Mouse (Mus musculus) small intestine, adult 2 months (tissue): Measurements from ENCODE around the gene Klk1b5. TPM values are rescaled to one million over a fixed set of nuclear protein-coding genes. Genes with fewer than 3 reads are reported as not detected.

Source experiments
- H3K27ac ChIP-seq: fragments of 200-500 bp; 2 replicates; pipeline ENCODE4 v1.5.1; 2012; ENCODE audit warnings: low read depth, low read length, control low read depth, inconsistent platforms; ENCODE audit not compliant: insufficient read depth
- H3K27me3 ChIP-seq: fragments of 200-500 bp; 2 replicates; pipeline ENCODE4 v1.6.1; 2012; ENCODE audit warnings: mild to moderate bottlenecking, moderate library complexity, low read length, inconsistent platforms; ENCODE audit not compliant: control insufficient read depth, insufficient read depth
- H3K36me3 ChIP-seq: fragments of 200-500 bp; 2 replicates; pipeline ENCODE4 v1.6.1; 2012; ENCODE audit warnings: mild to moderate bottlenecking, low read length, control low read depth, inconsistent platforms; ENCODE audit not compliant: control insufficient read depth, insufficient read depth
- H3K4me1 ChIP-seq: fragments of 200-500 bp; 2 replicates; pipeline ENCODE4 v1.6.1; 2012; ENCODE audit warnings: low read length, inconsistent platforms, mixed read lengths; ENCODE audit not compliant: control insufficient read depth, insufficient read depth, insufficient read length
- H3K4me3 ChIP-seq: fragments of 200-500 bp; 2 replicates; pipeline ENCODE4 v1.5.1; 2012; ENCODE audit warnings: low read depth, mild to moderate bottlenecking, control low read depth, inconsistent platforms, low read length, moderate library complexity
- CTCF ChIP-seq: fragments of 200-500 bp; IDR thresholded peaks from 2 replicates; pipeline ENCODE4 v1.5.1; 2012; ENCODE audit warnings: low read depth, mild to moderate bottlenecking, control low read depth, inconsistent platforms, low read length, moderate library complexity, mixed read lengths; ENCODE audit not compliant: insufficient replicate concordance, insufficient read length; ENCODE audit errors: extremely low read depth
- POLR2A ChIP-seq: fragments of 200-500 bp; IDR thresholded peaks from 2 replicates; pipeline ENCODE4 v1.6.1; 2012; ENCODE audit warnings: low read depth, mild to moderate bottlenecking, control low read depth, inconsistent platforms, low read length, moderate library complexity
- WGBS: fragments of 180-500 bp; shearing (Covaris S2); methylation state at CpG from one replicate; pipeline ENCODE4 v1.1.7; 2018; 5-methylcytosine and 5-hydroxymethylcytosine counted together
- polyA plus RNA-seq: library from polyadenylated mRNA; depleted of rRNA; stranded (reverse); fragments of >200 nt; gene quantifications from 2 replicates; pipeline ENCODE4 v1.2.3, GENCODE M21; 2012; rRNA removed

The Klk1b5 gene
- polyA plus RNA-seq, 1 experiment = 0.28 TPM

DNA sequence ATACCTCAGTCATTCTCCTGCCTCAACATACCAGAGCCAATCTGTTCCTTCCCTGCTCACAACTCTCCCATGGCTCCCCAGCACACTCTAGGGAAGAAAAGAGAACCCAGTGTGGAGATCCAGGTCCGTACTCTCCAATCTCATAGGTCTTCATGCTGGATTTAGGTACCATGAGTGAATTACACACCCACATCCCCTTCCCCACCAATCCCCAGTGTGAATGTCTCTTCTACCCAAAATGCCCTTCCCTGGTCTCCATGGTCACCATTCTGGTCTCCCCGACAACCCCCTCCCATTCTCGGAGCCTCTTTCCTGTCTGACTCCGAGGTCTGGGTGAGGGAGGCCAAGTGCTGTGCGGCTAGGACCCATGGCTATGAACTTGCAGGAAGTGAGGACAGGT lies 45.4 kb downstream of the Klk1b5 start, which contains the start of gene Gm15517:
TSS of gene Gm15517 (plus strand) at position 301 of the 400 bp plus-strand sequence.
- Histone ChIP-seq H3K4me3 (no peak within 1 kb of the TSS), H3K4me1 (no peaks in the 10 kb centered on the region), H3K36me3 (no peaks in the 10 kb centered on the region), H3K27me3 (no peaks in the 10 kb centered on the region; the same call in 1 of the 2 replicates), H3K27ac (no peak within 1 kb of the TSS)
- TF ChIP-seq POLR2A = no peak
- TF ChIP-seq CTCF = no peak
- WGBS = 65% methylated on average over 5 of the region's 5 CpGs

DNA sequence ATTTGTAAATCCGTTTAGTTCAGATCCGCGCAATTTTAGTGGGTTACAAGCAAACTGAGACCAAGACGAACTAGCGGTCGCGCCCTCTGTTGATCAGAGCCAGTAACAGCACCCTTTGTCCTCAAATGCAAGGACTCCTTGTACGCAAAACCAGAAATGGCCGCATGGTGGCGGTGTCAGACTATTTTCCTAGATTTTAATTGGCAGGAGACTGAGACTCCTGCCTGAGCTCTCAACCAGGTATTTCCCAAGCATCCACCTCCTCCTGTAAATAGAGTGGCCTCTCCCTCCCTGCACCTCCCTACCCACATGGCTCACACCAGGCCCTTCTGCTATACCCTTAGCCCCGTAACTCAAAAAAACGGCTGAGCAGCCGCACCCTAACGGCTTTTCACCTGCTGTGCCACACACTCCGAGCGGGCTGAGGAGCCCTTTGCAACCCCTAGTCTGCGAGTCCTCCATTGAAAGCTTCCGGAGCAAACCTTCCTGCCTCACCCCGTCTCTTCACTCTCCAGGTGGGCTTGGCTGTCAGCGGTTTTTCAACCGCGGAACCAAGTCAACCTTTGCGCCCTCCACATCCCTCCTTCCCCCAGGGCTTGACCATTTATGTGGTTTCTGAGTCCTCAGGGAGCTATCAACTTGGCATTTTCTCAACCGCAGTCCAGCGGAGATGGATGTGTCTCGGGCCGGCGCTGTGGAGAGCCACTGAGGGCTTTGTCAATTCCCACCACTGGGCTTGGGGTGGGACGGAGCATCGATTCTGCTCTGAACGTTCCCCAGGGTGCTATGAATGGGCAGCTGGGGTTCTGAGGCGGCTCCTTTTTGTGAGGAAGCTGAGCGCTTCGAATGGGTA lies 47.3 kb downstream of the Klk1b5 start:
- Histone ChIP-seq H3K27ac (no peak overlapping the region), H3K4me3 (no peak overlapping the region), H3K36me3 (no peaks in the 10 kb centered on the region), H3K27me3 (no peaks in the 10 kb centered on the region; the same call in 1 of the 2 replicates), H3K4me1 (no peaks in the 10 kb centered on the region)
- peak; percentile 99; the same call in 1 of the 2 replicates for TF ChIP-seq CTCF
- TF ChIP-seq POLR2A = no peak
- WGBS = 4% methylated on average over 34 of the region's 34 CpGs

DNA sequence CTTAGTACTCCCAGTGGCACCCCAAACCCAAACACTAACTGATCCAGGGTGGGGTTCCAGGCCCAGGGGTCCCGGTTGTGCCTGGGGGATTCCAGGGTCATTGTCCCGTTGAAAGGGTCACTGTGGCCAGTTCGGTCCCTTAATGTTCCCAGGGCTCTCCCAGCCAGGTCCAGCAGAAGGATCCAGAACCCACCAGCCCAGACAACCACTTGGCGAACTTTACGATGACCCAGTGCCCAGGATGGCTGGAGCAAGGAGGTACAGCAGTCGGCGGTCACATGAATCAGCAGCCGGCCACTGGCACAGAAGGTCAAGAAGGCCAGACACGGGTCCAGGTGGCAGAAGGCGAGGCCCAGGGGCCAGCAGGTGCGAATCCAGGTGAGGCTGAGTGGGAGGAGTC lies 52.4 kb downstream of the Klk1b5 start:
- H3K27ac ChIP-seq = no peak overlapping the region
- no peaks in the 10 kb centered on the region for H3K36me3 ChIP-seq
- H3K4me1 ChIP-seq = no peaks in the 10 kb centered on the region
- WGBS = 61% methylated on average over 11 of the region's 11 CpGs
- H3K27me3 ChIP-seq = no peaks in the 10 kb centered on the region; the same call in 1 of the 2 replicates
- TF ChIP-seq POLR2A = no peak
- no peak for TF ChIP-seq CTCF
- no peak overlapping the region for H3K4me3 ChIP-seq

DNA sequence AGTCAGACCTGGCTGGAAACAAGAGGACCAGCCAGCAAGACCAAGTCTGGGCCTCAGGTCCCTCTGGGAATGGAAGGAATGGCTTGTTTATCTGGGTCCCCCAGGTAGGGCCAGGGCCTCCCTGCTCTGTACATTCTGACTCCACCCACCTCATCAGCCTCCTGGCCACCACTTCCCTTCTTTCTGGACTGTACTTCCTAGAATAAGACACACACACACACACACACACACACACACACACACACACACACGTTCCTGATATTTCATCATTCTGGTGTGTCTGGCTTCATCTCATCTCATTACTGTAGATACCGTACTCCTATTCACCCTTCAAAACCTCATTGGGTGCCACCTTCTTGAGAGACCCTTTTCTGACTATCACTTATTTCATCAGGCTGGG lies 53.7 kb downstream of the Klk1b5 start:
- TF ChIP-seq CTCF (no peak), POLR2A (no peak)
- Histone ChIP-seq H3K36me3 (no peaks in the 10 kb centered on the region), H3K4me3 (no peak overlapping the region), H3K27ac (no peak overlapping the region), H3K4me1 (no peaks in the 10 kb centered on the region), H3K27me3 (no peaks in the 10 kb centered on the region)
- whole genome bisulfite sequencing = 67% methylated on average over 2 of the region's 2 CpGs

Other genes with a start within 250 kb of the Klk1b5 start
- gene Klk1b1, start 249.2 kb upstream of the Klk1b5 start, polyA plus RNA-seq = not detected in 2 replicates
- gene Klk1b9, start 239.9 kb upstream of the Klk1b5 start, polyA plus RNA-seq = not detected in 2 replicates
- 8.5 TPM in 1 of 2 replicates, not detected in the other for gene Klk1b11, start 220.1 kb upstream of the Klk1b5 start, polyA plus RNA-seq
- gene Klk1b26, start 203.8 kb upstream of the Klk1b5 start, polyA plus RNA-seq = 0.13 TPM in 1 of 2 replicates, not detected in the other
- gene Klk1b27, start 163.7 kb upstream of the Klk1b5 start, polyA plus RNA-seq = 0.52 and 0.65 TPM in 2 replicates
- not detected in 2 replicates for gene Klk1b21, start 113.6 kb upstream of the Klk1b5 start, polyA plus RNA-seq
- not detected in 2 replicates for gene Klk1b22, start 103.3 kb upstream of the Klk1b5 start, polyA plus RNA-seq
- not detected in 2 replicates for gene Klk1b16, start 79.2 kb upstream of the Klk1b5 start, polyA plus RNA-seq
- 1.9 TPM in 1 of 2 replicates, not detected in the other for gene Klk1b24, start 27.7 kb upstream of the Klk1b5 start, polyA plus RNA-seq
- gene Klk1b3, start 17.8 kb upstream of the Klk1b5 start, polyA plus RNA-seq = 0.19 and 4.6 TPM in 2 replicates
- 10.1 TPM in 1 of 2 replicates, not detected in the other for gene Klk1b4, start 8.5 kb upstream of the Klk1b5 start, polyA plus RNA-seq
- 153 and 2,676 TPM in 2 replicates for gene Klk1, start 9.4 kb downstream of the Klk1b5 start, polyA plus RNA-seq
- not detected in 2 replicates for gene Gm36864, start 20.2 kb downstream of the Klk1b5 start, polyA plus RNA-seq
- 0.77 and 1.9 TPM in 2 replicates for gene 1700028J19Rik, start 30.8 kb downstream of the Klk1b5 start, polyA plus RNA-seq
- 43.4 and 66.3 TPM in 2 replicates for gene 2410002F23Rik, start 30.8 kb downstream of the Klk1b5 start, polyA plus RNA-seq
- gene Acp4, start 41.4 kb downstream of the Klk1b5 start, polyA plus RNA-seq = not detected in 2 replicates
- gene Gm15517, start 45.5 kb downstream of the Klk1b5 start, polyA plus RNA-seq = not detected in 2 replicates
- gene Clec11a, start 91.0 kb downstream of the Klk1b5 start, polyA plus RNA-seq = 0.82 and 1.3 TPM in 2 replicates
- gene Shank1, start 94.3 kb downstream of the Klk1b5 start, polyA plus RNA-seq = 0.81 and 2.1 TPM in 2 replicates
- gene Syt3, start 168.2 kb downstream of the Klk1b5 start, polyA plus RNA-seq = 1.1 and 1.8 TPM in 2 replicates
- gene 1700008O03Rik, start 169.9 kb downstream of the Klk1b5 start, polyA plus RNA-seq = 0.43 TPM in 1 of 2 replicates, not detected in the other
- gene Lrrc4b, start 213.1 kb downstream of the Klk1b5 start, polyA plus RNA-seq = 1.1 TPM in 2 replicates
- gene Aspdh, start 249.4 kb downstream of the Klk1b5 start, polyA plus RNA-seq = 2.2 and 3.2 TPM in 2 replicates